Mouse (Mus musculus): ENCODE measurements around the gene Mkrn2os. TPM values are rescaled to one million over a fixed set of nuclear protein-coding genes. Genes with fewer than 3 reads are reported as not detected.

Mkrn2os gene
- polyA plus RNA-seq, 1 experiment = not detected

- Histone ChIP-seq H3K36me3 (replicated peaks; ENCODE audit: low read length) (peaks cover 84% of the 10 kb centered on the region), H3K4me3 (replicated peaks) (no peak overlapping the region), H3K27me3 (replicated peaks) (no peaks in the 10 kb centered on the region), H3K9me3 (no peaks in the 10 kb centered on the region), H3K4me1 (peaks cover 42% of the 10 kb centered on the region)
- TF ChIP-seq GATA1 (IDR thresholded peaks at IDR 0.05; ENCODE audit: borderline replicate concordance, low read length) = no peak
Measured at GRCm38 (mm10) chr6:115609121-115609520, 16.7 kb upstream of the Mkrn2os start.

- Histone ChIP-seq H3K4me3 (replicated peaks) (no peak overlapping the region), H3K4me1 (peaks cover 51% of the 10 kb centered on the region), H3K9me3 (no peaks in the 10 kb centered on the region), H3K36me3 (replicated peaks; ENCODE audit: low read length) (peaks cover 73% of the 10 kb centered on the region), H3K27me3 (replicated peaks) (no peaks in the 10 kb centered on the region)
- no peak for TF ChIP-seq FLI1 (IDR thresholded peaks at IDR 0.05; ENCODE audit: low read length)
- TF ChIP-seq GATA1 (IDR thresholded peaks at IDR 0.05; ENCODE audit: borderline replicate concordance, low read length) = no peak
Measured at GRCm38 (mm10) chr6:115607429-115607828, 15.1 kb upstream of the Mkrn2os start.

- Histone ChIP-seq H3K4me1 (peaks cover 51% of the 10 kb centered on the region), H3K27me3 (replicated peaks) (no peaks in the 10 kb centered on the region), H3K9me3 (no peaks in the 10 kb centered on the region), H3K4me3 (replicated peaks) (peak overlapping the region; percentile 29), H3K36me3 (replicated peaks; ENCODE audit: low read length) (peaks cover 64% of the 10 kb centered on the region)
- TF ChIP-seq GATA1 (IDR thresholded peaks at IDR 0.05; ENCODE audit: borderline replicate concordance, low read length) (no peak), FLI1 (IDR thresholded peaks at IDR 0.05; ENCODE audit: low read length) (no peak)
Measured at GRCm38 (mm10) chr6:115606461-115606860, 14.1 kb upstream of the Mkrn2os start.

GRCm38 (mm10) chr6:115601715-115602523 is 9.5 kb upstream of the Mkrn2os start, which contains the start of gene Mkrn2:
Gene Mkrn2 (plus strand): TSS chr6:115601902.
- Histone ChIP-seq H3K4me1 (peaks cover 43% of the 10 kb centered on the region), H3K36me3 (replicated peaks; ENCODE audit: low read length) (peaks cover 29% of the 10 kb centered on the region), H3K27me3 (replicated peaks) (no peaks in the 10 kb centered on the region), H3K9me3 (0 out of 2 replicates have a peak, but pooled peaks cover 3% of the 10 kb centered on the region), H3K4me3 (replicated peaks) (peak within 1 kb of the TSS; percentile 97)
- no peak for TF ChIP-seq GATA1 (IDR thresholded peaks at IDR 0.05; ENCODE audit: borderline replicate concordance, low read length)
- TF ChIP-seq FLI1 (IDR thresholded peaks at IDR 0.05; ENCODE audit: low read length) = no peak

GRCm38 (mm10) chr6:115601322-115601714 is 8.9 kb upstream of the Mkrn2os start:
- Histone ChIP-seq H3K4me1 (peaks cover 38% of the 10 kb centered on the region), H3K9me3 (0 out of 2 replicates have a peak, but pooled peaks cover 3% of the 10 kb centered on the region), H3K4me3 (replicated peaks) (peak overlapping the region; percentile 97), H3K27me3 (replicated peaks) (no peaks in the 10 kb centered on the region), H3K36me3 (replicated peaks; ENCODE audit: low read length) (peaks cover 24% of the 10 kb centered on the region)
- TF ChIP-seq FLI1 (IDR thresholded peaks at IDR 0.05; ENCODE audit: low read length) (no peak), GATA1 (IDR thresholded peaks at IDR 0.05; ENCODE audit: borderline replicate concordance, low read length) (no peak)

- Histone ChIP-seq H3K36me3 (replicated peaks; ENCODE audit: low read length) (no peaks in the 10 kb centered on the region), H3K27me3 (replicated peaks) (peaks cover 6% of the 10 kb centered on the region), H3K9me3 (0 out of 2 replicates have a peak, but pooled peaks cover 3% of the 10 kb centered on the region), H3K4me1 (peaks cover 42% of the 10 kb centered on the region), H3K4me3 (replicated peaks) (no peak overlapping the region)
- no peak for TF ChIP-seq GATA1 (IDR thresholded peaks at IDR 0.05; ENCODE audit: borderline replicate concordance, low read length)
- no peak for TF ChIP-seq FLI1 (IDR thresholded peaks at IDR 0.05; ENCODE audit: low read length)
Measured at GRCm38 (mm10) chr6:115595667-115596066, 3.3 kb upstream of the Mkrn2os start.

GRCm38 (mm10) chr6:115594463-115594862 is 2.1 kb upstream of the Mkrn2os start:
- H3K4me3 ChIP-seq (replicated peaks) = peak overlapping the region; percentile 28
- TF ChIP-seq GATA1 (IDR thresholded peaks at IDR 0.05; ENCODE audit: borderline replicate concordance, low read length) (no peak), FLI1 (IDR thresholded peaks at IDR 0.05; ENCODE audit: low read length) (no peak)

GRCm38 (mm10) chr6:115593252-115593651 is 876 bp upstream of the Mkrn2os start:
- TF ChIP-seq FLI1 (IDR thresholded peaks at IDR 0.05; ENCODE audit: low read length) (no peak), GATA1 (IDR thresholded peaks at IDR 0.05; ENCODE audit: borderline replicate concordance, low read length) (no peak)
- Histone ChIP-seq H3K9me3 (no peaks in the 10 kb centered on the region), H3K4me3 (replicated peaks) (no peak overlapping the region), H3K27me3 (replicated peaks) (peaks cover 6% of the 10 kb centered on the region), H3K36me3 (replicated peaks; ENCODE audit: low read length) (no peaks in the 10 kb centered on the region), H3K4me1 (peaks cover 46% of the 10 kb centered on the region)

More at GRCm38 (mm10) chr6:115594463-115594862, 2.1 kb upstream of the Mkrn2os start:
- Histone ChIP-seq H3K9me3 (no peaks in the 10 kb centered on the region), H3K36me3 (replicated peaks; ENCODE audit: low read length) (no peaks in the 10 kb centered on the region), H3K4me1 (peaks cover 42% of the 10 kb centered on the region), H3K27me3 (replicated peaks) (peaks cover 6% of the 10 kb centered on the region)

GRCm38 (mm10) chr6:115591692-115592359 is 550 bp downstream of the Mkrn2os start:
- H3K9me3 ChIP-seq = no peaks in the 10 kb centered on the region
- H3K27me3 ChIP-seq (replicated peaks) = peaks cover 6% of the 10 kb centered on the region
- H3K4me1 ChIP-seq = peaks cover 37% of the 10 kb centered on the region
- no peak overlapping the region for H3K4me3 ChIP-seq (replicated peaks)
- TF ChIP-seq FLI1 (IDR thresholded peaks at IDR 0.05; ENCODE audit: low read length) (no peak), GATA1 (IDR thresholded peaks at IDR 0.05; ENCODE audit: borderline replicate concordance, low read length) (no peak)
- H3K36me3 ChIP-seq (replicated peaks; ENCODE audit: low read length) = no peaks in the 10 kb centered on the region

- Histone ChIP-seq H3K36me3 (replicated peaks; ENCODE audit: low read length) (peaks cover 3% of the 10 kb centered on the region), H3K9me3 (0 out of 2 replicates have a peak, but pooled peaks cover 2% of the 10 kb centered on the region), H3K27me3 (replicated peaks) (peaks cover 2% of the 10 kb centered on the region), H3K4me1 (peaks cover 15% of the 10 kb centered on the region), H3K4me3 (replicated peaks) (no peak overlapping the region)
- no peak for TF ChIP-seq GATA1 (IDR thresholded peaks at IDR 0.05; ENCODE audit: borderline replicate concordance, low read length)
- no peak for TF ChIP-seq FLI1 (IDR thresholded peaks at IDR 0.05; ENCODE audit: low read length)
Measured at GRCm38 (mm10) chr6:115586321-115586720, 6.1 kb downstream of the Mkrn2os start.
